Mouse (Mus musculus) T-cell, adult 66 days (primary cell): ENCODE data around the gene Mrpl17. TPM values are rescaled to one million over a fixed set of nuclear protein-coding genes. Genes with fewer than 3 reads are reported as not detected.

ENCODE experiments used
- total RNA-seq, 2 experiments: library from RNA; stranded (reverse); gene quantifications; 3 replicates in 1 of 2; 4 replicates in 1 of 2; pipeline ENCODE4 v1.2.4; 2023

Gene Mrpl17
- total RNA-seq: 10 to 100 TPM; 39.7 to 55.9 TPM

DNA sequence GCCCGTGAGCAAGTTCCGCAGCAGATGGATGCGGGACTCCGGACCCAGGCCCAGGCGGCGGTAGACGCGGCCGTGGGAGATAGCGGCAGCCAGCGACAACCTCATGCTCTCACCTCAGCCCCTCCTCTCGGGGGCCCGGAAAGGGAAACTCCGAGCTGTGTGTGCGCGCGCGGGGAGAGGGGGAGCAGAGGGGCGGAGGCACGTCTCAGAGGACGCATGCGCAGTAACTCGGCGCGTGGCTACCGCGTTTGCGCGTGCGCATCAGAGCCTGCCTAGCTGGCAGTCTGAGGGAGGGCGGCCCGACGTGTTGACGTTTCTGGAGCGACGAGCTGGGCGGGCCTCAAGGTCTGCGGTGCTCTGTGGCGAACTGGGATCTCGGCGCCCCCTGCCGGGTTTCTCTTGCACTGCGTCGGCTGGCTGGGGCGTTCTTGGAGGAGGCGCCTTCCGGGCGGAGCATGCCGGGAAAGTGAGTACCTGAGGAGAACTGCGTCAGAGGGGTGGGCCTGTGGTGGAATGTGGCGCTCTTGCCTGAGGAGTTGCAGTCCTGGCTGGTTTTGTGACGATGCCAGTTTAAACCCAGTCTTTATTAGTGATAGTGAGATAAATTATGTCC, at the start of gene Mrpl17:
Gene Mrpl17 (minus strand): TSS at position 223 of the 613 bp plus-strand sequence.

DNA sequence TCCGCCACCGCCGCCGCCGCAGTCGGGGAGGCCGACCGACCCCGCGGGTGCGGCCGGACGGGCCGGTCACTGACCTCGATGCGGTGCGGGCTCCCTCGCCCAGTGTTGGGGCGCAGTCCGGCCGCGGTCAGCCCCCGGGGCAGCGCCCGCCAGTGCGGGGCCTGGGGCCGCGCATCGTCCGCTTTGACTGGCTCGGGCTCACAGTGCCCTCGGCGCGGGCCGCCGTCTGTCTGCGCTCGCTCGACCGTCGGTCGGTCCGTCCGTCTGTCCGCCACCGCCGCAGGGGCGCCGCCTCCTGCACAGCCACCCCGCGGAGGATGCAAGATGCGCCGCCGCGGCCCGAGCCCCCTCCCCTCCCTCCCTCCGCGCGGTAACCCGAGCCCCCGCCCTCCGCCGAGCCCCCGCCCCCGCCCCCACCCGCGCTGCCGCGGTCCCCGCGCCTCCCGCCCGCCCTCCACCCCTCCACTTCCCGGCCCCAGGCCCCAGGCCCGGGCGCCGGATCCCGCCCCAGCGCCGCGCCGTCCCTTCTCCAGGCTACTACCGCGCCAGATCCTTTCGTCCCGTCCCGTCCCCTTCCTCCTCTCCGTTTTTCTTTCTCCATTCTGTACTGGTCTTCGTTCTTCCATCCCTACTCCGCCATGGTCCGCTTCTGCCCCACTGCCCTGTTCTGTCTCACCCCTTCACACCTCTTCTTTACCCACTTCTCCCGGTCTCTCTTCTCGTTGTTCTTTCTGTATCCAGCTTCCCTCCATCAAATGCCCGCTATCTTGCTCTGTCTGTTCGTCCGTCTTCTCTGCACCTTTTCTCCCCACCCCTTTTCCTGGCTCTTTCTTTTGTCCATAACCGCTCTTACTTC, 23.4 kb downstream of the Mrpl17 start, which contains the start of gene Dchs1:
Gene Dchs1 (minus strand): TSS at position 370 of the 856 bp plus-strand sequence.

Other genes starting within 250 kb of the Mrpl17 start
- gene Apbb1, start 229.4 kb downstream of the Mrpl17 start, total RNA-seq: 1 to 10 TPM; 1.8 to 3.5 TPM
- under 1 TPM in 1 of 2 experiments, not detected in 1; 0.68 TPM for gene Hpx, start 211.0 kb downstream of the Mrpl17 start, total RNA-seq
- gene Trim3, start 177.5 kb downstream of the Mrpl17 start, total RNA-seq: 10 to 100 TPM; 18.9 to 26.6 TPM
- 10 to 100 TPM; 59.1 to 76.5 TPM for gene Timm10b, start 171.0 kb downstream of the Mrpl17 start, total RNA-seq
- gene Arfip2, start 170.7 kb downstream of the Mrpl17 start, total RNA-seq: 10 to 100 TPM; 28.0 to 31.3 TPM
- 10 to 100 TPM; 10.9 to 13.8 TPM for gene Gm45799, start 170.5 kb downstream of the Mrpl17 start, total RNA-seq
- gene Dnhd1, start 160.3 kb downstream of the Mrpl17 start, total RNA-seq: 1 to 10 TPM; 3.6 to 4.8 TPM
- gene Ilk, start 74.5 kb downstream of the Mrpl17 start, total RNA-seq: 100 to 1,000 TPM in 1 of 2 experiments, 10 to 100 TPM in 1; 99.7 to 101 TPM
- gene Rrp8, start 73.7 kb downstream of the Mrpl17 start, total RNA-seq: 10 to 100 TPM; 22.6 to 24.7 TPM
- gene Taf10, start 66.7 kb downstream of the Mrpl17 start, total RNA-seq: 100 to 1,000 TPM; 212 to 221 TPM
- 10 to 100 TPM; 46.4 to 53.8 TPM for gene Tpp1, start 58.9 kb downstream of the Mrpl17 start, total RNA-seq
- gene Dchs1, start 23.4 kb downstream of the Mrpl17 start, total RNA-seq: under 1 TPM in 1 of 2 experiments, not detected in 1; 0.20 TPM
- 100 to 1,000 TPM; 128 to 145 TPM for gene Gm4070, start 142.9 kb upstream of the Mrpl17 start, total RNA-seq